Mouse (Mus musculus) cerebellum, adult 11 months (tissue): ENCODE measurements around the gene Pcnx3.

ENCODE experiments used
- DNase-seq: peaks from one replicate; pipeline ENCODE4 v3.0.0; 2022

Pcnx3 gene

GRCm38 (mm10) chr19:5638416-5639005 is 50.2 kb downstream of the Pcnx3 start:
- no peak for DNase-seq

- peak; percentile 94 for DNase-seq
These were observed 51.4 kb downstream of the Pcnx3 start, which contains the start of gene Rela for GRCm38 (mm10) chr19:5637069-5638047. Gene Rela, plus strand, starts transcription at chr19:5637483.

DNA sequence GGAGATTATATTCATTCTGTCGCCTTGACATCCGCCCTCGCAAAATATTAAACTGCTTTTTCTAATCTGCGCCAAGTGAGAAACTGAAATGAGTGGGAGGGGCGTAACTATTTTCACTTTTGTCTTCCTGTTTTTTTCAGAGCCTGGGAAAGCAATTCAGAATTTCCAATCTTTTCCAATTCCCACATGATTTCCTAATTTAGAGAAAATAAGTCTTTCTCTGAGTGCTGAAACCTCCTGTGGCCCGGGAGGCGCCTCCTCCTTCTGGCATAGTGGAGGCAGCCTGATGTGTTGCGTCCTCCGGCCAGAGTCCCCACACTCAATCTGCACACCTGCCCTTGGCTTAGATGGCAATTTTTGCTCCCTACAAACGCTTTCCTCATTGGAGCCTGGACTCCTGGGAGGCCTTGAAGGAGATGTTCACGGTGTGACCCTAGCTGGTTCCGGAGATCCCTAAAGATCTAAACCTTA is 52.1 kb downstream of the Pcnx3 start:
- no peak for DNase-seq

DNA sequence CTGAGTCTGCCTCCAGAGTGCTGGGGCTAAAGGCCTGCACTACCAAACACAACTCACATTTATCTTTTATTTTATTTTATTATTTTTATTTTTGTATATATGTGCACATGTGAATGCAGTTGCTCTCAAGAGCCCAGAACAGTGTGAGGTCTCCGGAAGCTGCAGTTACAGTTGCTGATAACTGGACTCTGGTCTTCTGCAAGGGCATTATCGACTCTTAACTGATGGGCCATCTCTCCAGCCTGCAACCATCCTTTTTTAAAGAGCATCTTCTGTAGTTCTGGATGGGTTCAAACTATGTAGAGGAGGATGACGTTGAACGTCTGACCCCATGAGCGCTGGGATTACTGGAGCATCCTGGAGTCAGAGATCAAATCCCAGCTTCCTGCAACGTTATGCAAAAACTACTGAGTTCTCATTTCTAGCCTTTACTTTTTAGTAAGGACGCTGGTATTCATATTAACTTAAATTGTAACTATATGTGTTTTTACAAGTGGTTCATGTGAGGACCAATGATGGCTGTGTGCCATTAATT is 52.6 kb downstream of the Pcnx3 start:
- no peak for DNase-seq

- no peak for DNase-seq
These were observed 56.6 kb downstream of the Pcnx3 start for GRCm38 (mm10) chr19:5632120-5632519.

DNA sequence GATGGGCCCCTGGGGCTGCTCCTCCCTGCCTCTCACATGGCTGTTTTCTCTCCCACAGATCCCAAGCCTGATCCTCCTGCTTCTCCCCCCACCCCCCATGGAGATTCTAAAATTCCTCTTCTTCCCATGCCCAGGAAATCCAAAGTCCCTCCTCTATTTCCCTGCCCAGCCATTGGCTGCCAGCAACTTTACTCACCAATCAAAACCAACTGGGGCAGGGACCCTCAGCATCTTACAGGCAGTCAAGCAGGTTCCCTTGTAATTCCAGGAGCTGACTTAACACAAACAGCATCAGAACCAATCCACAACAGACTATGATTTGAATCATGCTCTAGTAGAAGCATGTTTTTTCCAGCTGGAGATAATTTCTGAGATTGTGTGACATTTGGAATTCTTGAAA is 58.8 kb downstream of the Pcnx3 start:
- no peak for DNase-seq

GRCm38 (mm10) chr19:5625311-5625710 is 63.4 kb downstream of the Pcnx3 start:
- no peak for DNase-seq

- no peak for DNase-seq
These were observed 66.8 kb downstream of the Pcnx3 start for GRCm38 (mm10) chr19:5621884-5622283.

DNA sequence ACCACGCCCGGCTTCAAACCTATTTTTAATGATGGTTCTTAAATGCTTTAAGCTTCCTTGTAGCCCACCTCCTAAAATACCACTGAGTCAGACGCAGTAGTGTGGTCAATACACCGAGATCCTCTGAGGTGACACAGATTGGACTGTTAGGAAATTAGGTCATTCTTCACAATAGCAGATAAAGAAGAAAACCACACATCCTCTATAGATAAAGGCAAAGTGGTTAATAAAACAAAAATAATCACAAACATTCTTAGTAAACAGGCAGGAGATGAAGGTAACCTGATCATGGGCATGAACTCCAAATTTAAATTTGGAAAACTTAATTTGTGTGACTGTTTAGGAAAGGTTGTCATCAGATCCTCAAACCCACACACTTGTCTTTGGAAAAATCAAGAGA is 68.7 kb downstream of the Pcnx3 start:
- no peak for DNase-seq

DNA sequence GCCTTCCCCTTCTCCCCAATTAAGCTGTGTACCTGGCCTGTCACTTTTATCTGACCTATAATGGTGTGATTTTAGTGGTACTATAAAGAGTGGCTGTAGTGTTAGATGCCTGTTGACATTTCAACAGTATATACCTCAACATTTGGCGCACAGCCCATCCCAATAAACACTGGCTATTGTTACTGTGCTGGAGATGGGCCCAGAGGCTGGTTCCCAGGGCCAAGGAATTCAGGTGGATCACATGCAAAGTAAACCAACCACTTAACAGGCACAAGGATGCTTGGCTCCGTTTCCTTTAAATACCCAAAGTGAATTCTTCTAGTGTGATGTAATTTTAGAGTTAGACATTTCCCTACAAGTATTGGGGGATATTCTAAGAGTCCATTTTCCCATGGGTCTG is 73.8 kb downstream of the Pcnx3 start:
- no peak for DNase-seq
